Mouse (Mus musculus) cerebellum, adult (tissue): ENCODE results near the gene Mtx3.

Experiments
- ATAC-seq: cut with Nextera tagmentation; 2 replicates; pipeline ENCODE4 v1.9.2; 2017; ENCODE audit warnings: mild to moderate bottlenecking, moderate library complexity, mixed read lengths; ENCODE audit not compliant: insufficient number of reproducible peaks, low FRiP score, low TSS enrichment

The Mtx3 gene

GRCm38 (mm10) chr13:92882986-92883720, 38.6 kb downstream of the Mtx3 start:
- ATAC-seq, result no peak

GRCm38 (mm10) chr13:92884206-92884605, 39.6 kb downstream of the Mtx3 start:
- no peak for ATAC-seq

- ATAC-seq, result no peak
Measured at GRCm38 (mm10) chr13:92884930-92885329, 40.4 kb downstream of the Mtx3 start.

- no peak for ATAC-seq
Measured at GRCm38 (mm10) chr13:92899087-92899486, 54.5 kb downstream of the Mtx3 start.

- ATAC-seq, result peak; percentile 9; the same call in 1 of the 2 replicates
Measured at GRCm38 (mm10) chr13:92903291-92903690, 58.7 kb downstream of the Mtx3 start.

- peak; percentile 69 for ATAC-seq
Measured at GRCm38 (mm10) chr13:92905944-92906343, 61.4 kb downstream of the Mtx3 start.

GRCm38 (mm10) chr13:92907366-92907765, 62.8 kb downstream of the Mtx3 start:
- ATAC-seq, result no peak
